Mouse (Mus musculus) CH12.LX (cell line): ENCODE data around the gene Abi3bp.

Experiments
- BHLHE40 ChIP-seq: IDR thresholded peaks from 2 replicates; pipeline ENCODE4 v1.6.1; 2011; ENCODE audit warnings: mild to moderate bottlenecking, low read depth, low read length, improper control_type of control experiment
- CTCF ChIP-seq, 2 experiments: IDR thresholded peaks in 1 of 2; conservative IDR thresholded peaks in 1 of 2; 2 replicates each; pipeline ENCODE4 v1.5.1; 2011 to 2012; ENCODE audit warnings: low read depth in 2 of 2, low read length in 2 of 2, improper control_type of control experiment in 1 of 2, inconsistent platforms in 1 of 2, mild to moderate bottlenecking in 1 of 2, moderate library complexity in 1 of 2
- ELF1 ChIP-seq: IDR thresholded peaks from 2 replicates; pipeline ENCODE4 v1.6.1; 2014; ENCODE audit warnings: low read depth, mild to moderate bottlenecking, inconsistent platforms, low read length, improper control_type of control experiment
- EP300 ChIP-seq: IDR thresholded peaks from 2 replicates; pipeline ENCODE4 v1.6.1; 2011; ENCODE audit warnings: low read length, improper control_type of control experiment
- KAT2A ChIP-seq: IDR thresholded peaks from 2 replicates; pipeline ENCODE4 v1.6.1; 2012; ENCODE audit warnings: low read length, improper control_type of control experiment, inconsistent platforms; ENCODE audit not compliant: insufficient replicate concordance
- POLR2A ChIP-seq: IDR thresholded peaks from 2 replicates; pipeline ENCODE4 v1.6.1; 2011; ENCODE audit warnings: low read depth, mild to moderate bottlenecking, improper control_type of control experiment, low read length
- ZC3H11A ChIP-seq: IDR thresholded peaks from 2 replicates; pipeline ENCODE4 v1.6.1; 2012; ENCODE audit warnings: low read depth, mild to moderate bottlenecking, inconsistent platforms, low read length, improper control_type of control experiment

DNA sequence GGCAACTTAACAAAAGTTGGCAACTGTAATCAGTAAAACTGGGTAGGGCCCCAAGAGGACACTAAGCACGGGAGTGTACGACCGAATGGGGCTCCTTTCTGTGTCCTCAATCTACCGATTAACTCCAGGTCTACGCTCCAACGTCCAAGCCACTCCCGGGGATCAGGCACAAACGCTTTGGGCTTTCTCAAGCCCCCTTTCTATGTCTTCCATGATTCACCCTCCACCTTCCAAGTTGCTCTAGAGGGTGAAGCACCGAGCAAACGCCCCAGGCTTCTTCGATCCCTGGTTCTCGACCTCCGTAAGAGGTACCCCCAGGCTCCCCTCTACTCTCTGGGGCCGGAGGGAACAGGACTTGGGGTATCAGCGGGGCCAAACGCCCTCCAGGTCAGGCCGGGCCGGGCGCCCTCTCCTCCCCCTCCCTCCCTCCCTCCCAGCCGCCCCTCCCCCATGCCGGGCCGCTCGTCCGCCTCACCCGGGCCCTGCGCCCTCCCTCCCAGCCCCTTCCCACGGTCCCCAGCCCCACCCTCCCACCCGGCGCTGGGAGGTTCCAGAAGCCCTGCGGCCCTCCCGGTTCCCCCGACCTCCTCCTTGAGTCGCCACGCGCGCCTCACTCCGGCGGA is 239.0 kb downstream of the Abi3bp start:
- TF ChIP-seq KAT2A (no peak), POLR2A (no peak), CTCF (conservative IDR thresholded peaks at IDR 0.05 in 1 of 2, IDR thresholded peaks at IDR 0.05 in 1 of 2; ENCODE audit: low read depth in 2 of 2, low read length in 2 of 2) (no peak), ZC3H11A (no peak), EP300 (no peak), ELF1 (no peak), BHLHE40 (no peak)
